Mouse (Mus musculus): ENCODE data around the gene Gm2115. TPM values are rescaled to one million over a fixed set of nuclear protein-coding genes. Genes with fewer than 3 reads are reported as not detected.

Gene Gm2115
- total and polyA plus RNA-seq, 3 experiments = under 0.01 to 0.14 TPM; not detected in 1

DNA sequence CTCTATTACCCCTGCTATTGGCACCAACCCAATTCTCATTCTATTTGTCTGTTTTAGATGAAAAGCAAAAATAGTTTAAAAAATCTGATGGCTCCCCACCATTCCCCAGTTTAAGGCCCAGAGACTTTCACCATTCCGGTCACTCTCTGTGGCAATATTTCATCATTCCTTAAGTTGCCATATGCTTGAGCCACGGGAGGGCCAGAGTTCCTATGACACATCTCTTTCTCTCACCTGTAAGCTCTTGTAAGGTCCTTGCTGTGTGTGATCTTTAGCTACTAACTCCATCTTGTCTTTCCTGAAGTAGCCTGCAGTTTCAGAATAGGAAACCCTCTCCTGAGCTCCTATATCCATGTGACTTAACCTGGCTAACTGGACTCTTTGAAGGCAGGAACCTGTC is 90.2 kb downstream of the Gm2115 start:
- Histone ChIP-seq H3K79me2 (replicated peaks; ENCODE audit: control insufficient read depth, extremely low read depth, insufficient read depth, poor library complexity, severe bottlenecking) (no peaks in the 10 kb centered on the region), H3K27me3 (replicated peaks) (no peaks in the 10 kb centered on the region), H3K4me2 (ENCODE audit: insufficient read depth, low read depth, poor library complexity, severe bottlenecking) (no peak overlapping the region), H3K9ac (ENCODE audit: insufficient read depth, low read depth) (no peak overlapping the region), H3K4me1 (ENCODE audit: control insufficient read depth in 1 of 2, insufficient read depth in 2 of 2) (peaks cover 0 to 9% of the 10 kb centered on the region in 2 experiments; a peak in 1 of 4 replicates), H3K9me3 (replicated peaks; ENCODE audit: low read length) (no peaks in the 10 kb centered on the region), H3K4me3 (replicated peaks in 1 of 3; ENCODE audit: low read depth in 2 of 3, low read length in 2 of 3, poor library complexity in 1 of 3) (no peak overlapping the region), H3K27ac (ENCODE audit: insufficient read depth, low read depth) (no peak overlapping the region), H3K36me3 (replicated peaks in 1 of 2; ENCODE audit: control insufficient read depth in 1 of 2, insufficient read depth in 1 of 2, low read length in 1 of 2) (peaks cover 14 to 57% of the 10 kb centered on the region in 2 experiments)
- in situ Hi-C loops (cut with MboI; ENCODE audit: low pct_ligation_motif_present, low pct_unique_long_range_greater_than_20kb, low sequenced_read_pairs) = loop anchor here (10.0 kb wide), 1 partner anchor 66 kb away; the partner anchor contains the start of gene Zfand6
- no peak for TF ChIP-seq USF1 (IDR thresholded peaks at IDR 0.05; ENCODE audit: low read depth, low read length)
- DNase-seq (ENCODE audit: extremely low read depth) = no peak
- dilution Hi-C loops (cut with MboI; ENCODE audit: extremely low pct_ligation_motif_present, extremely low pct_unique_long_range_greater_than_20kb, low sequenced_read_pairs) = no loop called here

DNA sequence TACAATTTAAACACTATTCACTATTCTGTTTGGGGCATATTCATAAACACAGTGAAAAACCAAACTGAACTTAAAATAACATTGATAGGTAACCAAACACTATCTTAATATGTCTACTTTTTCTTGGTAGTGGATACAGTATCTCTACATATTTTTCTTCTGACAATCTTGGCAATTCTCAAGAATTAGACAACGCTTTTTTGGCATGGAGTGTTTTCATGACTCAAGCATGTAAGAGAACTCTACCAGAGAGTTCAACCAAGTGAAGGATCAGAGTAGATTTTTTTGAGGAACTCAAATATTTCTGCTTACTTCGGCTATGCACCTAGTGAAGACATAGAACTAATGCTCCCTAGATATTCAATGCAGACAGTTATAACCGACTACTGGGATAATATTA is 92.2 kb downstream of the Gm2115 start:
- no peaks in the 10 kb centered on the region for H3K27me3 ChIP-seq (replicated peaks)
- no peak overlapping the region for H3K27ac ChIP-seq (ENCODE audit: insufficient read depth, low read depth)
- dilution Hi-C loops (cut with MboI; ENCODE audit: extremely low pct_ligation_motif_present, extremely low pct_unique_long_range_greater_than_20kb, low sequenced_read_pairs) (no loop called here), in situ Hi-C loops (cut with MboI; ENCODE audit: low pct_ligation_motif_present, low pct_unique_long_range_greater_than_20kb, low sequenced_read_pairs) (no loop called here)
- H3K4me1 ChIP-seq (ENCODE audit: control insufficient read depth in 1 of 2, insufficient read depth in 2 of 2) = no peaks in the 10 kb centered on the region
- no peak for DNase-seq (ENCODE audit: extremely low read depth)
- no peaks in the 10 kb centered on the region for H3K79me2 ChIP-seq (replicated peaks; ENCODE audit: control insufficient read depth, extremely low read depth, insufficient read depth, poor library complexity, severe bottlenecking)
- H3K36me3 ChIP-seq (replicated peaks in 1 of 2; ENCODE audit: control insufficient read depth in 1 of 2, insufficient read depth in 1 of 2, low read length in 1 of 2) = peaks cover 25 to 58% of the 10 kb centered on the region in 2 experiments
- H3K4me2 ChIP-seq (ENCODE audit: insufficient read depth, low read depth, poor library complexity, severe bottlenecking) = no peak overlapping the region
- no peak for TF ChIP-seq ELF1 (IDR thresholded peaks at IDR 0.05; ENCODE audit: low read depth, low read length)
- TF ChIP-seq HCFC1 (IDR thresholded peaks at IDR 0.05; ENCODE audit: low read depth, low read length) = no peak
- TF ChIP-seq SMC3 (IDR thresholded peaks at IDR 0.05; ENCODE audit: low read depth, low read length) = no peak
- no peak for TF ChIP-seq JUND (conservative IDR thresholded peaks at IDR 0.05; ENCODE audit: low read depth, low read length)
- no peak for TF ChIP-seq SIN3A (IDR thresholded peaks at IDR 0.05; ENCODE audit: low read length)
- TF ChIP-seq NRF1 (IDR thresholded peaks at IDR 0.05; ENCODE audit: low read depth, low read length) = no peak
- no peak for TF ChIP-seq PAX5 (IDR thresholded peaks at IDR 0.05; ENCODE audit: low read length)
- TF ChIP-seq KAT2A (IDR thresholded peaks at IDR 0.05; ENCODE audit: insufficient replicate concordance, low read length) = no peak
- no peak for TF ChIP-seq MYC (IDR thresholded peaks at IDR 0.05; ENCODE audit: low read depth, low read length)
- no peak for TF ChIP-seq CHD2 (IDR thresholded peaks at IDR 0.05; ENCODE audit: low read length)
- no peak for TF ChIP-seq JUN (IDR thresholded peaks at IDR 0.05; ENCODE audit: insufficient read depth, low read depth, low read length)
- TF ChIP-seq POLR2AphosphoS2 (IDR thresholded peaks at IDR 0.05; ENCODE audit: low read depth, low read length) = no peak
- no peak for TF ChIP-seq MXI1 (IDR thresholded peaks at IDR 0.05; ENCODE audit: low read depth, low read length)
- TF ChIP-seq IRF4 (IDR thresholded peaks at IDR 0.05; ENCODE audit: low read depth, low read length) = no peak
- TF ChIP-seq TCF12 (IDR thresholded peaks at IDR 0.05; ENCODE audit: low read depth, low read length) = no peak
- TF ChIP-seq USF2 (conservative IDR thresholded peaks at IDR 0.05; ENCODE audit: low read depth, low read length) = no peak
- no peak for TF ChIP-seq MAX (IDR thresholded peaks at IDR 0.05; ENCODE audit: low read length)
- TF ChIP-seq CHD1 (IDR thresholded peaks at IDR 0.05; ENCODE audit: low read depth, low read length) = no peak
- H3K9me3 ChIP-seq (replicated peaks; ENCODE audit: low read length) = peaks cover 2% of the 10 kb centered on the region
- H3K4me3 ChIP-seq (replicated peaks in 1 of 3; ENCODE audit: low read depth in 2 of 3, low read length in 2 of 3, poor library complexity in 1 of 3) = no peak overlapping the region
- H3K9ac ChIP-seq (ENCODE audit: insufficient read depth, low read depth) = no peak overlapping the region

Data from CH12.LX (cell line).